Mouse (Mus musculus) limb, embryonic 10.5 days (tissue): ENCODE data around the gene Hrc. TPM values are rescaled to one million over a fixed set of nuclear protein-coding genes. Genes with fewer than 3 reads are reported as not detected.
A peak's percentile ranks its signal among the peaks of the same experiment; 100 is the strongest.

Experiments
- DNase-seq: peaks from one replicate; pipeline ENCODE4 v3.0.0-alpha.2; 2017; ENCODE audit warnings: low spot score
- H3K27ac ChIP-seq: fragments of 300-500 bp; sonication (generic); 2 replicates; pipeline ENCODE4 v1.5.1; 2016; ENCODE audit warnings: mild to moderate bottlenecking
- H3K27me3 ChIP-seq: fragments of 300-500 bp; sonication (generic); 2 replicates; pipeline ENCODE4 v1.6.1; 2016; ENCODE audit warnings: low read depth, mild to moderate bottlenecking; ENCODE audit not compliant: poor library complexity, severe bottlenecking
- H3K36me3 ChIP-seq: fragments of 300-500 bp; sonication (generic); 2 replicates; pipeline ENCODE4 v1.6.1; 2016; ENCODE audit warnings: mild to moderate bottlenecking, moderate library complexity
- H3K4me1 ChIP-seq: fragments of 300-500 bp; sonication (generic); 2 replicates; pipeline ENCODE4 v1.6.1; 2016
- H3K4me3 ChIP-seq: fragments of 300-500 bp; sonication (generic); 2 replicates; pipeline ENCODE4 v1.5.1; 2016; ENCODE audit warnings: mild to moderate bottlenecking, moderate library complexity
- H3K9me3 ChIP-seq: fragments of 300-500 bp; sonication (generic); replicated peaks from 2 replicates; pipeline ENCODE4 v1.6.1; 2016; ENCODE audit warnings: mild to moderate bottlenecking
- WGBS: fragments of 180-500 bp; shearing (Covaris S2); methylation state at CpG from one replicate; pipeline ENCODE4 v1.1.7; 2016; 5-methylcytosine and 5-hydroxymethylcytosine counted together
- polyA plus RNA-seq: library from polyadenylated mRNA; unstranded; fragments of >200 nt; fragmentation: Nextera tagmentation; extraction: Ambion mirVana; gene quantifications from 2 replicates; pipeline ENCODE4 v1.2.1, GENCODE M21; 2016

Hrc gene
- polyA plus RNA-seq, 1 experiment from 2014 or later: 0.39 TPM

DNA sequence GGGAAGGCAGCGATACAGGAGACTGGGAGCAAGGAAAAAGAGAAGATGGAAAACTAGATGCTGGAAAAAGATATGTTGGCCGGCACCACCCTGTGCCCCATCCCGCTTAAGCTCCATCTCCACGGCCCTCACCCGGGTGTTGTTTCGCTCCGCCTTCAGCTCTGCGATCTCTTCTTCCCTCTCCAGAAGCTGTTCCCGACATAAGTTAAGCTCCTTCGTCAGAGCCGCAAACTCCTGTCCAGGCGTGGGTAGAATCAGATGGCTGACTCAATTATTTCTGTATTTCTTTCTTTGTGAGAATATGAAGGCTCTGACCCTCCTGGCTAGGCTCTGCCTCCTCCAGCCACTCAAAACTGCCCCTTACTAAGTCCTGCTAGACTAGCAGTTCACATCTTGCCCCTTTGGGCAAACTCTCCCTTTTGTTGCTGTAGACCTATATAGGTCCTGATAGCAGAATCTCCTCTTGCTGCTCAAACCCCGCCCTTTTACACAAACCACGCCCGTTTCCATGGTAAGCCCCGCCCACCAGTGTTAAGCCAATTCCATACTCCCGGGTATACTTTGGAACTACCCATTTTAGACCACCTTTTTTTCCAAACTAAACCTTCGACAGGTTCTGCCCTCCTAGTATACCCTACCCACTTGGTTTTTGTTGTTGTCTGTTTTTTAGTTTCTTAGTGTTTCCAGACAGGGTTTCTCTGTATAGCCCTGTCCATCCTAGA is 25.5 kb downstream of the Hrc start:
- DNase-seq: no peak
- peaks cover 81% of the 10 kb centered on the region for H3K27me3 ChIP-seq
- H3K27ac ChIP-seq: no peak overlapping the region
- peaks cover 17% of the 10 kb centered on the region for H3K4me1 ChIP-seq
- no peaks in the 10 kb centered on the region for H3K9me3 ChIP-seq
- no peaks in the 10 kb centered on the region for H3K36me3 ChIP-seq
- 46% methylated on average over 18 of the region's 18 CpGs for whole genome bisulfite sequencing
- H3K4me3 ChIP-seq: 0 out of 2 replicates have a peak overlapping the region, but pooled peaks have one; percentile 60

DNA sequence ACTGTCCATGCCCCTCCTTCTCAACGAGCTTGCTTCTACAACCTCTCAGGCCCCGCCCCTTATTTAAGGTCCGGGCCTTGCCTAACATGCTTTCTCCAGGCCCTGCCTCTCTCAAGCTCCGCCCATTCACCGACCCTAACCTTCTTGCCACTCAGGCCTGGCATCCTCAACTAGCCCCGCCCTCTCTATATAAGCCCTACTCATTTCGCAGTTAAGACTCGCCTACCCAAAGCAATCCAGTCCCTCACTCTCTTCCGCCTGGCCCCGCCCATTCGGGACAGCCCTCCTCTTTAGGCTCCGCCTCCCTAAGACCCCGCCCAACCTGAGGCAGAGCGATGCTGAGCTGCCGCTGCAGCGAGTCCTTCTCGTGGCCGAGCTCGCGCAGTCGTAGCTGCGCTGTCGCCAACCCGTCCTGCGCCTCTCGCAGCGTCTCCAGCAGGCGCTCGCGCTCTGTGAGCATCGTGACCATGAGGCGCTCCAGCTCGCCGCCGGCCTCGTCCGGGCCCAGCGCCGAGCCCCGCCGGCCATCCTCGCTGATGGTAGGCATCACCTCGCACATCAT is 26.2 kb downstream of the Hrc start:
- H3K36me3 ChIP-seq: no peaks in the 10 kb centered on the region
- peaks cover 84% of the 10 kb centered on the region for H3K27me3 ChIP-seq
- under 1% methylated on average over 43 of the region's 43 CpGs for WGBS
- H3K27ac ChIP-seq: peak overlapping the region; percentile 72
- no peaks in the 10 kb centered on the region for H3K9me3 ChIP-seq
- H3K4me3 ChIP-seq: peak overlapping the region; percentile 60
- peaks cover 25% of the 10 kb centered on the region for H3K4me1 ChIP-seq
- peak; percentile 81 for DNase-seq

DNA sequence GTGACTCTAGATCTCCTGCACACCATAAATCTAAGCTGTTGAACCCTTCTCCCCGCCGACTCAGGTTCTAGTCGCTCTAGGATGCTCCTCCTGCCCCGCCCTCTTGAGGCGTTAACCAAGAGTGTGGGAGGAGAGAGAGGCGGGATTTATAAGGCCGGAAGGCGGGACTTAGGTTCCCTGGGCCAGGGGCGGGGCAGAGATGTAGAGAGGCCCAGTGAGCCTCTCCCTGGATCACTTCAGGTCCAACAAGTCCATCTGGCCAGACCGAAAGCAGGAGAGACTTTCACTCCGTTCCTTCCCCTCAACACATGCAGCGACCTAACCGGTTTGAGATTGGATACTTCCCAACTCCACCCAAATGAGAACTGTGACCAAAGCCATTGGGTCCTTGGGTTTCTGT is 27.7 kb downstream of the Hrc start:
- Histone ChIP-seq H3K27ac (no peak overlapping the region), H3K4me3 (no peak overlapping the region), H3K36me3 (no peaks in the 10 kb centered on the region), H3K27me3 (peaks cover 74% of the 10 kb centered on the region), H3K4me1 (peaks cover 36% of the 10 kb centered on the region), H3K9me3 (no peaks in the 10 kb centered on the region)
- no peak for DNase-seq
- 3% methylated on average over 13 of the region's 13 CpGs for WGBS

DNA sequence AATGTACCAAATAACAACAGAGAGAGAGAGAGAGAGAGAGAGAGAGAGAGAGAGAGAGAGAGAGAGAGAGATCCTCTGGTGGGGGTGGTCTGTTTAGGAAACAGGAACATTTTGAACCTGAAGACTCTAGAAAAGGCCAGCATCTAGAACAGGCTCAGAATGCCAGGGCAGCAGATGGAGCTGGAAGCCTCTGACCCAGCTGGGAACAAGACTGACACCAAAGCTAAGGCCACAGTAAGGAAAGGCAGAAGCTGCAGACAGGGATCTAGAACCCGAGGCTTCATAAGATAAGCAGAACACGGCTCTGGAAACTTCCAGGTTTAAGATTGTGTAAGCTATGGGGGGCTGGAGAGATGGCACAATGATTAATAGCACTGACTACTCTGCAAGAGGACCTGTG is 28.9 kb downstream of the Hrc start:
- no peak overlapping the region for H3K27ac ChIP-seq
- no peaks in the 10 kb centered on the region for H3K36me3 ChIP-seq
- no peaks in the 10 kb centered on the region for H3K9me3 ChIP-seq
- H3K27me3 ChIP-seq: peaks cover 83% of the 10 kb centered on the region
- no peak overlapping the region for H3K4me3 ChIP-seq
- DNase-seq: no peak
- peaks cover 41% of the 10 kb centered on the region for H3K4me1 ChIP-seq
- WGBS: 81% methylated on average over 2 of the region's 2 CpGs

DNA sequence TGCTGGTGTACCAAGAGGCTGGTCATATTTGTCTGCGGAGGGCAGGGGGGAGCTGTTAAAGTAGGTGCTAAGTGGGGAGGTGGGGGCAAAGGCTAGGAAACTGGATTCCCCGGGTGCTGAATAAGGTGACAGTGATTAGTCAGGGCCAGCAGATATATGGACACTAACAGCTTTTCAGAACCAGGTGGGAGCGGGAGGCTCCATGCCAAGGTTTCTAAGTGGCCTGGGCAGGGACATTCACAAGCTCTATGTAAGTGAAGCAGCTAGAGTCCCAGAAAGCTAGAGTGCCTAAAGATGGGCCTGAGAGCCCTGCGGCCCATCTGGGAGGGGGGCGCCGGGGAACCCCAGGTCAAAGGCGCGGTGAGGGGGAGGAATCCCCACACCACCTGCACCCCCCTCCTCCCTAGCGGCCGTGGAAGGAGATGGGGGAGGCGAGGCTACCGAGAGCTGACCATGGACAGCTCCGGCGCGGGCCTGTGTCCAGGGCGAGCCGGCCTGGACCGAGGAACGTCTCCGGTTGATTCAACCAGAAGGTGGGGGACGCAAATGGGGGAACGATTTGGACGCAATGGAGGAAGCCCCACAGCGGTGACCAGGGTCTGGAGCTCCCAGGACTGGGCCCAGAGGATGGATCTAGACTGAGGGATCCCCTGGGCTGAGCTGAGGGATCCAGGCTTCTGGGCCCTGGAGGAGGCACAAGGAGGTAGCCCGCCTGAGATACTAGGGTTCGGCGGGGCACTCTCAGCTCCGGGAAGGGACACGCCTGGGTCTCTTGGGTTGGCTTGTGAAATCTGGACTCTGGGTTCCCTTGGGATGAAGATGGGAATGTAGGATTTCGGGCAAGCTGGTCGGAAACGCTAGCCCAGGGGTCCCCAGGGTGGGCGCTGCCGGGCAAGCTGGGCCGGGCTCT is 30.9 kb downstream of the Hrc start:
- Histone ChIP-seq H3K9me3 (no peaks in the 10 kb centered on the region), H3K36me3 (no peaks in the 10 kb centered on the region), H3K27me3 (peaks cover 86% of the 10 kb centered on the region), H3K4me1 (peaks cover 55% of the 10 kb centered on the region), H3K27ac (peak overlapping the region; percentile 68), H3K4me3 (peak overlapping the region; percentile 68)
- DNase-seq: peak; percentile 73
- WGBS: 3% methylated on average over 35 of the region's 35 CpGs

DNA sequence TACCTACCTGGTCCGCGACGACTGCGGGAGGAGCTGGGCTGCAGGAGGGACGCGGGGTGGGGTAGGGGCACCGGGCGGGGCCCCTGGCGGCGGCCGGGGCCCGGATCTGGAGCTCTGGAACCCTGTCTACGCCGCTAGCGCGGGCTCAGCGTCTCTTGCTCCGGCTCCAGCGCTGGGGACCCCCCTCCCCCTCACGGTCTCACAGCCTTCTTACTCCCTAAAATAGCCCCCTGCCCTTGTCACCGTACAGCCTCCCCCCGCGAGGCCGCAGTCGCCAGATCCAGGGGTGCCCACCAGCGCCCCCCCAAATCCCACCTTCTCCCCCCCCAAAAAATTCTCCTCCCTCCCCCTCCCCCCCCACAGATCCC is 31.5 kb downstream of the Hrc start, which contains the start of gene Ppfia3:
Ppfia3 (minus strand) TSS at position 368 of the 368 bp plus-strand sequence.
- H3K27me3 ChIP-seq: peaks cover 80% of the 10 kb centered on the region
- H3K4me3 ChIP-seq: peak within 1 kb of the TSS; percentile 68
- under 1% methylated on average over 25 of the region's 26 CpGs for WGBS
- peaks cover 55% of the 10 kb centered on the region for H3K4me1 ChIP-seq
- H3K9me3 ChIP-seq: no peaks in the 10 kb centered on the region
- peak within 1 kb of the TSS; percentile 68 for H3K27ac ChIP-seq
- DNase-seq: no peak
- H3K36me3 ChIP-seq: peaks cover 3% of the 10 kb centered on the region; the same call in 1 of the 2 replicates

DNA sequence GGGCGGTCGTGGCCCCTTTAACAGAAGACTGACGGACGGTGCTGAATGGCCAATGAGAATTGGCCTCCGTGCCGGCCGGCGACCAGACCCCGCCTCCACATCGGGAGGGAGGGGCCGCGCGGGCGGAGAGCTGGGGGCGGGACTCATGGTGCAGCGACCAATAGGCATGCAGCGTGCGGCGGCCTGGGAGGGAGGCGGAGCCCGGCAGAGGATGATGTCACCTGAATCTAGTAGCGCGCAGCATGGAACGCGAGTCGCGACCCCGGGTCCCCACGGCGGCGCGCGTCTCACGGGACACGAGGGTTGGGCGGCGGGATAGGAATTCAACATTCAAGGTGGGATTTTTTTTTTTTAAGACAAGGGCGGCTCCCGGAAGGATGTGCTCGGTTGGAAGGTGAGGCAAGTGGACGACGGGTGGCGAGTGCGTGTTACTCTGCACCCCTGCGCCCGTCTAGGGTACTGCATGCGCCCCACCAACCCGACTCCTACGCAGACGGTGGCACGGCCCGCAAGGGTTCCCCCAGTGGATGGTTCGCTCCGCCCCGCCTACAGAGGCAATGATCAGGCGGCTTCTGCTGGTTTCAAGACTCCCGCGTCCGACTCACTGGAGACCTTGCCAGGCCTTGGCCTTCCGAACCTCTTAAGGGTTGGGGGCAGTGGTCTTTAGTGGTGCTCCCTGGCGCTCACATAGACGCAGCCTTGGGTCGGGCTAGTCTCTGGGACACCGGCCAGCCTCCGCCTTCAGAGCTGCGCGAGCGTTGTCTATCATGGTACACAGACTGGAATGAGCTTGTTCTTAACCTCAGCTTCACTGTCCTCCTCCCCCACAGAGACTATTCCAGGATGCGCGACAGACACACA is 32.2 kb downstream of the Hrc start:
- Histone ChIP-seq H3K4me3 (peak overlapping the region; percentile 68), H3K9me3 (no peaks in the 10 kb centered on the region), H3K36me3 (peaks cover 9% of the 10 kb centered on the region), H3K4me1 (peaks cover 51% of the 10 kb centered on the region), H3K27ac (peak overlapping the region; percentile 68), H3K27me3 (peaks cover 73% of the 10 kb centered on the region)
- DNase-seq: peak; percentile 98
- WGBS: under 1% methylated on average over 69 of the region's 70 CpGs

DNA sequence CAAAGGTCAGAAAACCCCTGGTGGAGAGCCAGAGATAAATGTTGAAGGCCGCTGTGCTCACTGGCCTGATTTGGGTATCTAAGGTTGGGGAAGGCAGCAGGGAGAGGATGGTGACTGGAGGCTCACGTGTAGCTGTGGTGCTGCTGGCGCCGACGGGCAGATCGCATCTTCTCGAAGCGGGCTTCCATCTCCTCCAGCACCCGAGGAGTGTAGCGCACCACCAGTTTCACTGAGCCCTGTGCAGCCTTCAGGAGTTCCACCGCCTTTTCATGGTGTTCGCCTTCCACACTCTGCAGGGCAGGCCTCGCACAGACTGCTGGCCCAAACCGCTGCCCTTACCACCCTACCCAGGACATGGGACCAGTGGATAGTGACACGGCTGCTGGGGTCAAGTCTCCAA is 33.1 kb downstream of the Hrc start:
- Histone ChIP-seq H3K36me3 (peaks cover 18% of the 10 kb centered on the region), H3K27ac (no peak overlapping the region), H3K9me3 (no peaks in the 10 kb centered on the region), H3K4me1 (peaks cover 45% of the 10 kb centered on the region), H3K4me3 (peak overlapping the region; percentile 68; the same call in 1 of the 2 replicates), H3K27me3 (peaks cover 64% of the 10 kb centered on the region)
- DNase-seq: no peak
- WGBS: 80% methylated on average over 15 of the region's 15 CpGs

DNA sequence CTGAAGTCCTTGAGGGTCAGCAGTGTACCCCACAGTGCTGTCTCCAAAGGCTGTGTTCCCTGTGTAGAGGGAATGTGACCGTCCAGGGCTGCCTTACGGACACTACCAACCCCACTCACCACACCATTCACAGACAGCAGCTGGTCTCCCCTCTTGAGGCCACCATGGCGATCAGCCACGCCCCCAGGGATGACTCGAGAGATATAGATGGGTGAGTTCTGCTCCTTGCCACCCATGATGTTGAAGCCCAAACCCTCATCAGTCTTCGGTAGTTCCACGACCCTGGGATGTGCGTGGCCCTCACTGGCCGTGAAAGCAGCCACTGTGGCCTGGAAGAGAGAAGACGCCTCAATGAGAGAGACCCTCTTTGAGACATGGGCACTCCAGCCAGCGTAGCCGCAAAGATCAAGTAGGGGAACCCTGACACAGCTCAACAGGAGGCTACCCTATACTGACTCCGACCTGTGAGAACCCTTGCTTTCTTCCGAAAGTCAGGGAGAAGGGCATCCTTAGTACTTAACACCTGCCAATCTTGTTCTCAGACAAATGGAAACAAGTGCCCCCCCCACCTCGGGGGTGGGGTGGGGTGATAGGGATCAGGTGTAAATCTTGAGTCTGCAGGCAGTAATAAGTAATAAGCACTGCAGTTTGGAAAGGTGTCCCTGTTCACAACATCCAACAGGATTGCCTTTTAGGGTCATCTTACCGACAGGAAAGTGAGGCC is 34.1 kb downstream of the Hrc start:
- no peak overlapping the region for H3K4me3 ChIP-seq
- H3K36me3 ChIP-seq: peaks cover 28% of the 10 kb centered on the region
- peaks cover 54% of the 10 kb centered on the region for H3K27me3 ChIP-seq
- WGBS: 72% methylated on average over 16 of the region's 16 CpGs
- no peak for DNase-seq
- no peaks in the 10 kb centered on the region for H3K9me3 ChIP-seq
- H3K27ac ChIP-seq: no peak overlapping the region
- peaks cover 45% of the 10 kb centered on the region for H3K4me1 ChIP-seq

DNA sequence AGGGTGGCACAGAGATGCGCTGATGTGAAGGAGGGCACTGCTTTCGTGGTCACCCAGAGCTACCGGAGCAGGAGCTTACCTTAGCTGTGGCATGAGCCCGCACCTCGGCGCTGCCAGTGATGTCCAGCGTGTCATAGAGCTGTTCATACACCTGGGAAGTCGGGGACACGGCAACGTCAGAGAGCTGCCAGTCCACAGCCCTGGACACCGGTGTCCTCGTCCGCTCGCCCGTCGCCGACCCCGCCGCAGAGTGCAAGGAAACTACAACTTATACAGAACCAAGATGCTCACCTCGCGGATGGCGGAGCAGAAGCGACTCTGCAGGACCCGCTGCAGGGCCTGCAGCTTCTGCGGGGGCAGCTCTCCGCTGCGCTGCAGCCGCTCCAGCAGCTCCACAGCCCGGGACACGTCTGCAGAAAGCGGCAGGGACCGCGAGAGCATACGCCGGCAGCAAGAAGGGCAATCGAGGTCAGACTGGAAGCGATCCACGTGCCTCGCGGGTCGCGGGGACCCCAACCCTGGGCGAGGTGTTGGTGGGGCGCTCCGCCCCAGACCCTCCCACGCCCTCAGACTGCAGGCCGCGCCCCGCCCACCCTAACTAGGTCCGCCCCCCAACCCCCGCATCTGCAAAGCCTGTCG is 34.9 kb downstream of the Hrc start:
- Histone ChIP-seq H3K9me3 (no peaks in the 10 kb centered on the region), H3K4me3 (peak overlapping the region; percentile 62), H3K4me1 (peaks cover 45% of the 10 kb centered on the region), H3K27ac (peak overlapping the region; percentile 56; the same call in 1 of the 2 replicates), H3K27me3 (peaks cover 46% of the 10 kb centered on the region), H3K36me3 (peaks cover 35% of the 10 kb centered on the region)
- no peak for DNase-seq
- 9% methylated on average over 52 of the region's 52 CpGs for WGBS

DNA sequence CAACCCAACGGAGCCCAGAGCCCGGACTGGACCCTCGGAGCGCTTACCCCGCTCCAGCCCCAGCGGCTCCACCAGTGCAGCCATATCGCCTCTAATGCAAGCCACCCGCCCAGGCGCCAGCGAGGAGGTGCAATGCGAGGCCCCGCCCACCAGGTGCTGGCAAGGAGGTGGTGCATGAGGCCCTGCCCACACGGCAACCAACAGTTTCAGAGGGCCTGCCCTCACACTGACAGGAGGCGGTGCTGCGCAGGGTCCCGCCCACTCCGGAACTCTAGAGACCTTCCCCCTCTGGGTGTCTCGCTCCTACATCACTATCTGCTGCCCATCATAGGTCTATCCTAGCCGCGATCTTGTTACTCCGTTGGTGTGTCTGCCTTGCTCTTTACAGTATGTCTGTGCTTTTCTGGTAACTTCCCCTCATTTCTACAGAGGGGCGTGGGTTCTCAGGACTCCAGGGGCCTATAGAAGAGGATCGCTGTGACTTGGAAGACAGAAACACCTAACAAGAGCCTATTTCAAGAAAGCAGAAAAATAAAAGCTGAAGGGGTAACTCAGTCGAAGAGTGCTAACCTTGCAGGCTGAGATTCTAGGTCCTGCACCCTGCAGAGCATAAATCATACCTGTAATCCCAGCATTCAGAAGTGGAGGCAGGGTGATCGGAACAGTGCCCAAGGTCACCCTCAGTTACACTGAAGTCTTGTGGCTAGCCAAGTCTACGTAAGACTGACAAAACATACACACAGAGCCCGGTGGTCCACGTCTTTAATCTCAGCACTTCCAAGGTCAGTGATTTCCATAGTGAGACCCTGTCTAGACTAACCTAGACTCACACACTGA is 35.6 kb downstream of the Hrc start, which contains the start of gene Lin7b:
Lin7b (minus strand) TSS at position 109 of the 837 bp plus-strand sequence.
- peak within 1 kb of the TSS; percentile 56; the same call in 1 of the 2 replicates for H3K27ac ChIP-seq
- WGBS: 11% methylated on average over 28 of the region's 28 CpGs
- peaks cover 42% of the 10 kb centered on the region for H3K36me3 ChIP-seq
- no peaks in the 10 kb centered on the region for H3K9me3 ChIP-seq
- peak within 1 kb of the TSS; percentile 62 for H3K4me3 ChIP-seq
- DNase-seq: peak; percentile 91
- H3K27me3 ChIP-seq: peaks cover 39% of the 10 kb centered on the region
- peaks cover 42% of the 10 kb centered on the region for H3K4me1 ChIP-seq
